Mouse (Mus musculus) megakaryocyte, embryonic 14.5 days (primary cell): Measurements from ENCODE around the gene Yap1.

Source experiments
- FLI1 ChIP-seq: IDR thresholded peaks from 2 replicates; pipeline ENCODE4 v1.6.1; 2012; ENCODE audit warnings: low read length, inconsistent platforms, mixed read lengths
- GATA1 ChIP-seq: IDR thresholded peaks from 3 replicates; pipeline ENCODE4 v1.6.1; 2012; ENCODE audit warnings: mixed read lengths, low read length, inconsistent platforms, borderline replicate concordance

GRCm38 (mm10) chr9:7958025-7958593, 46.3 kb downstream of the Yap1 start:
- TF ChIP-seq GATA1 (no peak), FLI1 (no peak)
